Mouse (Mus musculus) liver, embryonic 15.5 days (tissue): Measurements from ENCODE around the gene Ak5. TPM values are rescaled to one million over a fixed set of nuclear protein-coding genes. Genes with fewer than 3 reads are reported as not detected.
A peak's percentile ranks its signal among the peaks of the same experiment; 100 is the strongest.

Experiments
- ATAC-seq: fragments of 200-750 bp; cut with Nextera tagmentation; 2 replicates; pipeline ENCODE4 v1.8.0; 2017; ENCODE audit warnings: moderate number of reproducible peaks, mild to moderate bottlenecking, moderate library complexity; ENCODE audit not compliant: insufficient read depth
- H3K27ac ChIP-seq: fragments of 300-500 bp; sonication (generic); replicated peaks from 2 replicates; pipeline ENCODE4 v1.5.1; 2015; ENCODE audit warnings: mild to moderate bottlenecking, inconsistent platforms
- H3K27me3 ChIP-seq: fragments of 300-500 bp; sonication (generic); 2 replicates; pipeline ENCODE4 v1.6.1; 2015; ENCODE audit warnings: mild to moderate bottlenecking, inconsistent platforms
- H3K36me3 ChIP-seq: fragments of 300-500 bp; sonication (generic); replicated peaks from 2 replicates; pipeline ENCODE4 v1.6.1; 2015; ENCODE audit warnings: moderate library complexity, mild to moderate bottlenecking, inconsistent platforms
- H3K4me1 ChIP-seq: fragments of 300-500 bp; sonication (generic); replicated peaks from 2 replicates; pipeline ENCODE4 v1.6.1; 2015; ENCODE audit warnings: inconsistent platforms
- H3K4me2 ChIP-seq: fragments of 300-500 bp; sonication (generic); 2 replicates; pipeline ENCODE4 v1.6.1; 2015; ENCODE audit warnings: moderate library complexity, mild to moderate bottlenecking, inconsistent platforms
- H3K4me3 ChIP-seq: fragments of 300-500 bp; sonication (generic); replicated peaks from 2 replicates; pipeline ENCODE4 v1.5.1; 2015; ENCODE audit warnings: mild to moderate bottlenecking, inconsistent platforms
- H3K9ac ChIP-seq: fragments of 300-500 bp; sonication (generic); 2 replicates; pipeline ENCODE4 v1.6.1; 2015; ENCODE audit warnings: moderate library complexity, mild to moderate bottlenecking, inconsistent platforms
- H3K9me3 ChIP-seq: fragments of 300-500 bp; sonication (generic); replicated peaks from 2 replicates; pipeline ENCODE4 v1.6.1; 2016; ENCODE audit warnings: inconsistent platforms
- WGBS: fragments of 180-500 bp; shearing (Covaris S2); methylation state at CpG from one replicate; pipeline ENCODE4 v1.1.7; 2015; ENCODE audit warnings: mixed read lengths; ENCODE audit not compliant: insufficient replicate concordance; 5-methylcytosine and 5-hydroxymethylcytosine counted together
- polyA plus RNA-seq: library from polyadenylated mRNA; unstranded; fragments of >200 nt; fragmentation: Nextera tagmentation; extraction: Ambion mirVana; gene quantifications from 2 replicates; pipeline ENCODE4 v1.2.1, GENCODE M21; 2015

The Ak5 gene
- polyA plus RNA-seq, 1 experiment from 2014 or later, result 0.20 TPM

DNA sequence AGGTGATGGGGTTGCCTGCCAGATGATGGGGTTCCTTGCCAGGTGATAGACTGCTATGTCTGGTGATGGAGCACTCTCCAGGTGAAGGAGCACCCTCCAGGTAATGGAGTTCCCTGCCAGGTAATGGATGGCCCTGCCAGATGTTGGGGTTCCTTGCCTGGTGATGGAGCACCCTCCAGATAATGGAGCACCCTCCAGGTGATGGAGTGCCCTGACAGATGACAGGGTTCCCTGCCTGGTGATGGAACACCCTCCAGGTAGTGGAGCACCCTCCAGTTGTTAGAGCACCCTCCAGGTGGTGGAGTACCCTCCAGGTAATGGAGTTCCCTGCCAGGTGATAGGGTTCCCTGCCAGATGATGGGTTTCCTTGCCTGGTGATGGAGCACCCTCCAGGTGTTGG is 104.3 kb downstream of the Ak5 start:
- Histone ChIP-seq H3K4me1 (peaks cover 7% of the 10 kb centered on the region), H3K36me3 (no peaks in the 10 kb centered on the region), H3K4me3 (no peak overlapping the region), H3K9me3 (no peaks in the 10 kb centered on the region), H3K4me2 (no peak overlapping the region), H3K9ac (no peak overlapping the region), H3K27me3 (no peaks in the 10 kb centered on the region), H3K27ac (no peak overlapping the region)
- no peak for ATAC-seq

DNA sequence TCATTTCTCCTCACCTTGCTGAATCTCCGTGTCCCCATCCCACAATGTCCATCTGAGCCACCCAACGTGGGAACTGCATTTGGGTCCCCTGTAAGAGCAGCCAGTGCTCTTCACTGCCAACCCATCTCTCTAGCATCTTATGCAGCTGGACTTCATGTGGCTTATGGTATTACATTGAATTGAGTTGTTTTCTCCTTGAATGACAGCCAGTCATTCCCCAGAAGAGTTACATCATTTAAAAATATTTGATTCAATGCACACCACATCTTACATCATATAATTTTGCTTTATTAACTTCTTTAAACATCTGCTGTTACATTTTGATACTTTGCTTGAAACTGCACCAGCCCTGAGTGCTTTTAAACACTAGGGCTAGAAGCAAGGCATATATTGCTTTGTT is 106.5 kb downstream of the Ak5 start:
- Histone ChIP-seq H3K27ac (no peak overlapping the region), H3K9me3 (no peaks in the 10 kb centered on the region), H3K36me3 (no peaks in the 10 kb centered on the region), H3K4me1 (peaks cover 26% of the 10 kb centered on the region), H3K4me2 (no peak overlapping the region), H3K27me3 (no peaks in the 10 kb centered on the region), H3K9ac (no peak overlapping the region), H3K4me3 (no peak overlapping the region)
- no peak for ATAC-seq
- 64% methylated on average over 2 of the region's 2 CpGs for WGBS

DNA sequence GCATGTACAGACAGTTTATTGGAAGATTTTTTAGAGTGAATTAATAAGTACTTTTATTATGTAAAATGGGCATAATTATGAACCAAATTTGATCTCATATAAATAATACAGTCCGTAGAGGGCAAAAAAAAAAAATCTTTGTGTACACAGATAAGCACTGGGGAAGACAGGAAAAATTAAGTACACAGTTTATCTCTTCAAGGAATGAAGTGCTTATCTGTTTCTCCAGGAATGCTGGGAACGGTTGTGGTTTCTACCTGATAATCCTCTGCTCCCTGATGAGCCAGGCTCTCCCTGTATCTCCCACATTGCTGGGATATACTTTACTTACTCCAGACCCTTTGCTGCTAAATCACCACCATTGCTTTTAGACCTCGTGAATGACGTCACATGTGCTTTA is 108.9 kb downstream of the Ak5 start:
- H3K9me3 ChIP-seq, result no peaks in the 10 kb centered on the region
- no peak overlapping the region for H3K4me3 ChIP-seq
- ATAC-seq, result no peak
- H3K4me2 ChIP-seq, result no peak overlapping the region
- H3K4me1 ChIP-seq, result peaks cover 28% of the 10 kb centered on the region
- WGBS, result 26% methylated on average over 4 of the region's 4 CpGs
- H3K9ac ChIP-seq, result no peak overlapping the region
- no peak overlapping the region for H3K27ac ChIP-seq
- H3K36me3 ChIP-seq, result no peaks in the 10 kb centered on the region
- no peaks in the 10 kb centered on the region for H3K27me3 ChIP-seq

DNA sequence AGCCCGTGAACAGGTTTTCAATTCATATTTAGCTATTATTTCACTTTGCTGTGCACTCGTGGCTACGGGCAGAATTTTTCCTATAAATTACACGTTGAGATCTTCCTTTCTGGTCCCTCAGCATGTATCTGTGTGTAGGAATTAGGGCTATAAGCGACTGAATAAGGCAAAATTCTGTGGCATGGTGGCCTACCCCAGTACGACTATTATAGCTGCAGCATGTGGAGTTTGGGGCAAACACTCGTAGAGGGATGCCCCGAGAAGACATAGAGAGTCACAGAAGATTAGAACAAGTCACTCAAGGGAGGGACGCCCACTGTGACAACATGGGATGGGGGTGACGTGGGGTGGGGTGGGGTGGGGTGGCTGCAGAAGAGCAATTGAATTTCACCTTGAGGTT is 110.1 kb downstream of the Ak5 start:
- H3K4me3 ChIP-seq, result no peak overlapping the region
- H3K4me2 ChIP-seq, result peak overlapping the region; percentile 42
- peaks cover 28% of the 10 kb centered on the region for H3K4me1 ChIP-seq
- no peak overlapping the region for H3K9ac ChIP-seq
- H3K36me3 ChIP-seq, result no peaks in the 10 kb centered on the region
- no peaks in the 10 kb centered on the region for H3K27me3 ChIP-seq
- peak; percentile 35 for ATAC-seq
- H3K27ac ChIP-seq, result peak overlapping the region; percentile 53
- WGBS, result 43% methylated on average over 10 of the region's 10 CpGs
- no peaks in the 10 kb centered on the region for H3K9me3 ChIP-seq

DNA sequence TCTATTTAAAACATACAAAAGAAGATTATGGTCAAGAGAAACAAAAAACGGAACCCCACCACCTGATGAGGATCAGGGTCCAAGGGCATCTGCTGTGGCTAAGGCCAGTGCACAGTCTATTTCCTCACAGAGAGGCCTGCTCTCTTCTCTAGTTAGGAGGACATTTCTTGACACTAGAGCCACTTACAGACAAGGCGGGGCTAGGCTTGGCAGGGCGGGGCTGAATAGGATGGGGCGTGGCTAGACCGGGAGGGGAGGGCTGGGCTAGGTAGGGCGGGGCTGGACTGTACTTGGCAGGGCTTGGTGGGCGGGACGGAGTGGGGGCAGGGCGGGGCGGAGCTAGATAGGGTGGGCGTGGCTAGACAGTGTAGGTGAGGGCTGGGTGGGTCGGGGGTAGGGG is 110.5 kb downstream of the Ak5 start:
- Histone ChIP-seq H3K9ac (no peak overlapping the region), H3K27me3 (no peaks in the 10 kb centered on the region), H3K4me3 (no peak overlapping the region), H3K4me1 (peaks cover 28% of the 10 kb centered on the region), H3K36me3 (no peaks in the 10 kb centered on the region), H3K4me2 (peak overlapping the region; percentile 42), H3K9me3 (no peaks in the 10 kb centered on the region), H3K27ac (peak overlapping the region; percentile 53; the same call in 1 of the 2 replicates)
- peak; percentile 82 for ATAC-seq
- WGBS, result 17% methylated on average over 12 of the region's 12 CpGs

DNA sequence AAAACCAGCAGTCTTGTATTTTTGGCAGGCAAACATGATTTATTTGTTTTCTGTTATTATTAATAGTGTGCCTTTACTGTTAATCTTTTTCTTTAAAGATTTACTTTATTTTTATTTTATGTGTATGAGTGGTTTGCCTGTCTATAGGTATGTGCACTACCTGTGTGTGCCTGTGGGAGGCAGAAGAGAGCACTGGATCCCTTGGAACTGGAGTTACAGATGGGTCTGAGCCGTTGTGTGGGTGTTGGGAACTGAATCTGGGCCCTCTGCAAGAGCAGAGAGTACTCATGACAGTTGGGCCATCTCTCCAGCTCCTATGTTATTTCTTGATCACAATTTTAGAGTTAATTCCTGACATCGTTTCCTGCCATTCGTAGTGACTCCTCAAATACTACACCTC is 111.2 kb downstream of the Ak5 start:
- no peaks in the 10 kb centered on the region for H3K27me3 ChIP-seq
- no peak for ATAC-seq
- H3K4me3 ChIP-seq, result no peak overlapping the region
- H3K27ac ChIP-seq, result no peak overlapping the region
- H3K4me2 ChIP-seq, result no peak overlapping the region
- 81% methylated on average over 3 of the region's 3 CpGs for WGBS
- H3K9ac ChIP-seq, result no peak overlapping the region
- H3K9me3 ChIP-seq, result no peaks in the 10 kb centered on the region
- H3K4me1 ChIP-seq, result peaks cover 30% of the 10 kb centered on the region
- no peaks in the 10 kb centered on the region for H3K36me3 ChIP-seq

DNA sequence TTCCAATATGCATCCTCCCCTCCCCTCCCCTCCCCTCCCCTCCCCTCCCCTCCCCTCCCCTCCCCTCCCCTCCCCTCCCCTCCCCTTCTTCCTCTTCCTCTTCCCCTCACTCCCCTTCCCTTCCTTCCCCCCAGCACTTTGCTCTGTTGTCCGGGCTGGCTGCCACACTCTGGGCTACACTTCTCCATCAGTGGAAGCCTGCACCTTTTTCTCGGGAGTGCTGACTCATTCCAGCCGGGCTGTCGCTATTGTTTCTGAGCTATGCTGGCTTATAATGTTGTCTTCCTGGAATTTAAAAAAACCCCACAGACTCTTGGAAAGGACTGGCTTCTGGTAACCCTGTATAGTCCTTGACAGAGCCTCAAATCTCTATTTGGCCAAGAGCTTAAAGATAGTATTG is 111.7 kb downstream of the Ak5 start:
- 19% methylated on average over 3 of the region's 4 CpGs for WGBS
- Histone ChIP-seq H3K27ac (no peak overlapping the region), H3K4me3 (no peak overlapping the region), H3K4me2 (no peak overlapping the region), H3K9me3 (no peaks in the 10 kb centered on the region), H3K36me3 (no peaks in the 10 kb centered on the region), H3K9ac (no peak overlapping the region), H3K27me3 (no peaks in the 10 kb centered on the region), H3K4me1 (peaks cover 35% of the 10 kb centered on the region)
- no peak for ATAC-seq

DNA sequence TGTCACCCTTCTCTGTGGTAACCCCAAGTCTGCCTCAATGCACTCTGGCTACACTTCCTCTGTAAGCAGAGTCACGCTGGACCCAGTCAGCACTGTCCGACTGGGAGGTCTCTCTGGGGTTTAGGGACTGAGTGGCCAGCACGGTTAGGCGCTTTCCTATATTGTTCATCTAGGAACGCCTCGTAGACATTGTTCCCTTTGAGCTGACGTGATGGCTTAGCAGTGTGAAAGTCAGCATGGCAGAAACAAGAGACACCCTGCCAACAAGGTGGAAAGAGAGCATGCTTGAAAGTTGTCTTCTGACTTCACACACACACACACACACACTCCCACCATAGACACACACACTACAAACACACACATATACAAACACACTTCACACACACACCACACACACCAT is 112.9 kb downstream of the Ak5 start:
- no peak for ATAC-seq
- no peak overlapping the region for H3K4me2 ChIP-seq
- H3K27ac ChIP-seq, result no peak overlapping the region
- no peaks in the 10 kb centered on the region for H3K9me3 ChIP-seq
- no peaks in the 10 kb centered on the region for H3K36me3 ChIP-seq
- H3K4me1 ChIP-seq, result peaks cover 47% of the 10 kb centered on the region
- H3K27me3 ChIP-seq, result no peaks in the 10 kb centered on the region
- H3K9ac ChIP-seq, result no peak overlapping the region
- H3K4me3 ChIP-seq, result no peak overlapping the region
- 64% methylated on average over 7 of the region's 7 CpGs for WGBS

DNA sequence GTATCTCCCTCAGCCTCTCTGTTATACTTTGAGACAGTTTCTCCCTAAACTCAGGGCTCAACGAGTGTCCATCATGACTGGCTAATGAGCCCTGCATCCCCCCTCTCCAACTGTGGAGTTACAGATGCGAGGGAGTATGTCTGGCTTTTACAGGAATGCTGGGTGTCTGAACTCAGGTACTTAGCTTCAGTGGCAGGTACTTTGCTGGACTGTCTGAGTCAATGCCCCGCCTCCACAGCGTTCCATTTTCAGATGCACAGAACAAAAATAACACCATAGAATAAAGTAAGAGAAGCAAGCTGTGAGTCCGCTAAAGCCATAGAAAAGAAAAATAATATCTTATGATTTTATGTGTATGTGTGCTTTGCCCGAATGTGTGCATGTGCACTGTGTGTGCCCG is 113.8 kb downstream of the Ak5 start:
- no peak overlapping the region for H3K4me3 ChIP-seq
- no peak overlapping the region for H3K9ac ChIP-seq
- peaks cover 52% of the 10 kb centered on the region for H3K4me1 ChIP-seq
- H3K9me3 ChIP-seq, result no peaks in the 10 kb centered on the region
- no peak overlapping the region for H3K4me2 ChIP-seq
- no peaks in the 10 kb centered on the region for H3K36me3 ChIP-seq
- no peaks in the 10 kb centered on the region for H3K27me3 ChIP-seq
- ATAC-seq, result no peak
- 74% methylated on average over 7 of the region's 7 CpGs for WGBS
- no peak overlapping the region for H3K27ac ChIP-seq

DNA sequence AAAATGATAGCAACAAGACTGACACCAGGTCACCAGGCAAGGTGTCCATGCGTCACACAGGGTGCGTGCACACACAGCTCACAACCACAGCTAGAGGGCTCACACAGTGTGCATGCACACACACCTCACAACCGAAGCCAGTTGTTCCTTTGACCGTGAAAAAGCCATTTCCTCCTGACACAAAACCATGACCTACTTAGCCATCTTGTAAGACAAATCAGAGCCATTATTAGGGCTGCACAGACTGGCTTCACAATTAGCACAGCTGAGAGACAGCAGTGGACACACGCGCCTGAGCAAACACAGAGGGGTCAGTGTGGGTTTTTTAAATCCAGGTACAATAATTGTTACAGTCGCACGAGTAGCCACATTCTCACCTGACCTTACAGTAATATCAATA is 115.5 kb downstream of the Ak5 start:
- H3K4me3 ChIP-seq, result no peak overlapping the region
- H3K9ac ChIP-seq, result no peak overlapping the region
- no peak for ATAC-seq
- peaks cover 40% of the 10 kb centered on the region for H3K4me1 ChIP-seq
- no peak overlapping the region for H3K4me2 ChIP-seq
- H3K36me3 ChIP-seq, result no peaks in the 10 kb centered on the region
- H3K27ac ChIP-seq, result no peak overlapping the region
- 81% methylated on average over 8 of the region's 8 CpGs for WGBS
- H3K27me3 ChIP-seq, result no peaks in the 10 kb centered on the region
- no peaks in the 10 kb centered on the region for H3K9me3 ChIP-seq

DNA sequence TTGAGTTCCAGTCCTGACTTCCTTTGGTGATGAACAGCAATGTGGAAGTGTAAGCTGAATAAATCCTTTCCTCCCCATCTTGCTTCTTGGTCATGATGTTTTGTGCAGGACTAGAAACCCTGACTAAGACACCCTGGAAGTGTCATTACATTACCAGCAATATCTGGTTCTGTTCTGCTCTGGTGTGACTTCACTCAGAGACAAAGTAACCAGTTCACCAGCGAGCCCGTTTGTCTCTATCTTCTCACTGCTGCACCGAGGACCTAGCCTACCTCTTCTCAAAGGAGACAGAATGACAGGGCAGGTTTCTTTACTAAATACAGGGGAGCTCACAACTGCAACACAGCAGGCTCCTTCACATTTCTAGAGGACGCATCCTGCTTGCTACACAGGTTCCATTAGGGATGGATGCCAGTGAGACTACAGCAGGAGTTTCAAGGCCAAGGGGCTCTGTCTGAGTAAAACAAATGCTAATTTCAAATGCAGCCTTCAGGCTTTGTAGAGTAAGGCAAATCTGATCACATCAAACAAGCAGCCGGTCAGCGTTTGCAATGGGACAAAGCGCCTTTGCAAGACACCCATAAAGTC is 117.5 kb downstream of the Ak5 start:
- peaks cover 29% of the 10 kb centered on the region for H3K4me1 ChIP-seq
- ATAC-seq, result peak; percentile 45; the same call in 1 of the 2 replicates
- no peak overlapping the region for H3K4me3 ChIP-seq
- no peaks in the 10 kb centered on the region for H3K27me3 ChIP-seq
- H3K9me3 ChIP-seq, result no peaks in the 10 kb centered on the region
- WGBS, result 59% methylated on average over 7 of the region's 7 CpGs
- no peak overlapping the region for H3K9ac ChIP-seq
- H3K27ac ChIP-seq, result no peak overlapping the region
- no peak overlapping the region for H3K4me2 ChIP-seq
- H3K36me3 ChIP-seq, result no peaks in the 10 kb centered on the region

DNA sequence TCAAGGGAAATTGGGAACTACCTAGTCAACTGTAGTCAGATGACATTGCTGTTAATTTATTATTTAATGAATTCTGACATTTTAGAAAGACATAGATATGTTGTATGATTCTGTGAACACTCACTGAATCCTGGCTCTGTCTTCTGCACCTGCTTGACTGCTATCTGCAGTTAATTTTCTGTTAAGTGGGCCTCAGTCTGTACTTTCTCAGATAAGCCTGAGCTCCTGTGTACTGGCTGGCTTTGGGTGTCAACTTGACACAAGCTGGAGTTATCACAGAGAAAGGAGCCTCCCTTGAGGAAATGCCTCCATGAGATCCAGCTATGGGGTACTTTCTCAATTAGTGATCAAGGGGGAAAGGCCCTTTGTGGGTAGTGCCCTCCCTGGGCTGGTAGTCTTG is 118.1 kb downstream of the Ak5 start:
- Histone ChIP-seq H3K4me3 (no peak overlapping the region), H3K36me3 (no peaks in the 10 kb centered on the region), H3K4me1 (peaks cover 29% of the 10 kb centered on the region), H3K27me3 (no peaks in the 10 kb centered on the region), H3K27ac (no peak overlapping the region), H3K9me3 (no peaks in the 10 kb centered on the region), H3K4me2 (peak overlapping the region; percentile 11), H3K9ac (no peak overlapping the region)
- ATAC-seq, result peak; percentile 78
